Mouse (Mus musculus): ENCODE measurements around the gene Dao. TPM values are rescaled to one million over a fixed set of nuclear protein-coding genes. Genes with fewer than 3 reads are reported as not detected.

Gene Dao
- polyA plus RNA-seq, 1 experiment from 2014 or later: 3.1 TPM

GRCm38 (mm10) chr5:114028111-114028510 lies 24.6 kb downstream of the Dao start:
- WGBS: 85% methylated on average over 12 of the region's 12 CpGs
- Histone ChIP-seq H3K27ac (ENCODE audit: low read length) (no peak overlapping the region), H3K36me3 (ENCODE audit: control insufficient read depth, insufficient read depth, low read length) (no peaks in the 10 kb centered on the region), H3K4me2 (ENCODE audit: low read depth, low read length) (no peak overlapping the region), H3K4me1 (ENCODE audit: control insufficient read depth, insufficient read depth, low read length) (no peaks in the 10 kb centered on the region), H3K9me3 (replicated peaks; ENCODE audit: control insufficient read depth, low read length) (no peaks in the 10 kb centered on the region; the same call in 1 of the 2 replicates), H3K4me3 (replicated peaks; ENCODE audit: low read length) (no peak overlapping the region), H3K9ac (ENCODE audit: low read length) (no peak overlapping the region), H3K27me3 (ENCODE audit: control insufficient read depth, insufficient read depth, low read length) (no peaks in the 10 kb centered on the region)
- ATAC-seq (ENCODE audit: insufficient read depth, low FRiP score): no peak

DNA sequence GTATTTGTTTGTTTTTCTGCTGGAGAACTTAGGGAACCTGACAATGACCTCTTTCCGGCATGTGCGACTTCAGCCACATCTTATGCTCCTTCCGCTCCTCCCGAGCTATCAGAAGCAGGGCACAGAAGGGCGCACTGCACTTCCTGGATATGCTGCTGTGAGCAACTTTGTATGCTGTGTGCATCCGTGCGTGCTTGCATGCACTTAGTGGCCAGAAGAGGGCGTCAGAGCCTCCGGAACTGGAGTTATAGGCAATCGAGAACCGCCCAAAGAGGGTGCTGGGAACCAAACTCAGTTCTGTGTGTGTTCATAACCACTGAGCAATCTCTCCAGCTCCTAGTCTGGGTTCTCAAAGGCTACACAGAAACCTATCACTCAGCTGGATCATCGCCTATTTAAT lies 27.1 kb downstream of the Dao start:
- ATAC-seq (ENCODE audit: insufficient read depth, low FRiP score): no peak
- H3K27me3 ChIP-seq (ENCODE audit: control insufficient read depth, insufficient read depth, low read length): no peaks in the 10 kb centered on the region
- WGBS: 87% methylated on average over 12 of the region's 12 CpGs

GRCm38 (mm10) chr5:114032161-114032763 lies 28.8 kb downstream of the Dao start:
- Histone ChIP-seq H3K9ac (ENCODE audit: low read length) (no peak overlapping the region), H3K9me3 (replicated peaks; ENCODE audit: control insufficient read depth, low read length) (no peaks in the 10 kb centered on the region; the same call in 1 of the 2 replicates), H3K27ac (ENCODE audit: low read length) (no peak overlapping the region), H3K36me3 (ENCODE audit: control insufficient read depth, insufficient read depth, low read length) (no peaks in the 10 kb centered on the region), H3K27me3 (ENCODE audit: control insufficient read depth, insufficient read depth, low read length) (no peaks in the 10 kb centered on the region), H3K4me2 (ENCODE audit: low read depth, low read length) (no peak overlapping the region), H3K4me3 (replicated peaks; ENCODE audit: low read length) (no peak overlapping the region), H3K4me1 (ENCODE audit: control insufficient read depth, insufficient read depth, low read length) (no peaks in the 10 kb centered on the region)
- 79% methylated on average over 3 of the region's 3 CpGs for WGBS
- no peak for ATAC-seq (ENCODE audit: insufficient read depth, low FRiP score)

More for the DNA sequence above, 27.1 kb downstream of the Dao start:
- no peaks in the 10 kb centered on the region for H3K36me3 ChIP-seq (ENCODE audit: control insufficient read depth, insufficient read depth, low read length)
- H3K27ac ChIP-seq (ENCODE audit: low read length): no peak overlapping the region
- no peaks in the 10 kb centered on the region for H3K4me1 ChIP-seq (ENCODE audit: control insufficient read depth, insufficient read depth, low read length)
- H3K9me3 ChIP-seq (replicated peaks; ENCODE audit: control insufficient read depth, low read length): no peaks in the 10 kb centered on the region; the same call in 1 of the 2 replicates
- H3K9ac ChIP-seq (ENCODE audit: low read length): no peak overlapping the region
- H3K4me3 ChIP-seq (replicated peaks; ENCODE audit: low read length): no peak overlapping the region
- H3K4me2 ChIP-seq (ENCODE audit: low read depth, low read length): no peak overlapping the region

GRCm38 (mm10) chr5:114034393-114034792 lies 30.9 kb downstream of the Dao start:
- Histone ChIP-seq H3K36me3 (ENCODE audit: control insufficient read depth, insufficient read depth, low read length) (no peaks in the 10 kb centered on the region), H3K4me3 (replicated peaks; ENCODE audit: low read length) (no peak overlapping the region), H3K4me2 (ENCODE audit: low read depth, low read length) (no peak overlapping the region), H3K4me1 (ENCODE audit: control insufficient read depth, insufficient read depth, low read length) (no peaks in the 10 kb centered on the region), H3K27me3 (ENCODE audit: control insufficient read depth, insufficient read depth, low read length) (no peaks in the 10 kb centered on the region), H3K27ac (ENCODE audit: low read length) (no peak overlapping the region), H3K9me3 (replicated peaks; ENCODE audit: control insufficient read depth, low read length) (no peaks in the 10 kb centered on the region; the same call in 1 of the 2 replicates), H3K9ac (ENCODE audit: low read length) (no peak overlapping the region)
- no peak for ATAC-seq (ENCODE audit: insufficient read depth, low FRiP score)
- WGBS: 70% methylated on average over 7 of the region's 7 CpGs

DNA sequence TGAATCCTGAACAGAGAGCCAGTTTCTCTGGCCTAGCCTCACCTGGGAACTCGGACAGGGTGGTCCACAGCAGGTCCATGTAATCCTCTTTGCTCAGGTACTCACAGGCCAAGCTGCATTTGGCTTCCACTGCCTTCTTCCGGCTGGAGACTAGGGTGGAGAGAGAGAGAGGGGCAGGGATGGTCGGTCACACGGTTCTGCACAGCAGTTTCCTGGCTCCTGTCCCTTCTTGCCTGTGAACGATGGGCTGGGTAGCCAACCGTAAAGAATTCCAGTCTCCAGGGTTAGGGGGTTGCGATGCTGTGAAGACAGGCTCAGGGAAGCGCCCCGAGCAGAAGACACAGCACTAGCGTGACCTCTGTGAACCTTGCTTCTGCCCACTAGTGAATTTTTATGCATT lies 31.6 kb downstream of the Dao start:
- H3K9me3 ChIP-seq (replicated peaks; ENCODE audit: control insufficient read depth, low read length): no peaks in the 10 kb centered on the region; the same call in 1 of the 2 replicates
- H3K4me1 ChIP-seq (ENCODE audit: control insufficient read depth, insufficient read depth, low read length): no peaks in the 10 kb centered on the region
- no peaks in the 10 kb centered on the region for H3K36me3 ChIP-seq (ENCODE audit: control insufficient read depth, insufficient read depth, low read length)
- H3K4me3 ChIP-seq (replicated peaks; ENCODE audit: low read length): no peak overlapping the region
- no peak overlapping the region for H3K27ac ChIP-seq (ENCODE audit: low read length)
- no peaks in the 10 kb centered on the region for H3K27me3 ChIP-seq (ENCODE audit: control insufficient read depth, insufficient read depth, low read length)
- no peak overlapping the region for H3K9ac ChIP-seq (ENCODE audit: low read length)
- no peak overlapping the region for H3K4me2 ChIP-seq (ENCODE audit: low read depth, low read length)
- 70% methylated on average over 10 of the region's 10 CpGs for WGBS
- no peak for ATAC-seq (ENCODE audit: insufficient read depth, low FRiP score)

GRCm38 (mm10) chr5:114040508-114040907 lies 37.0 kb downstream of the Dao start:
- no peak overlapping the region for H3K4me3 ChIP-seq (replicated peaks; ENCODE audit: low read length)
- no peak overlapping the region for H3K27ac ChIP-seq (ENCODE audit: low read length)
- WGBS: 27% methylated on average over 7 of the region's 8 CpGs
- 0 out of 2 replicates have a peak, but pooled peaks have one; percentile 16 for ATAC-seq (ENCODE audit: insufficient read depth, low FRiP score)
- H3K9me3 ChIP-seq (replicated peaks; ENCODE audit: control insufficient read depth, low read length): no peaks in the 10 kb centered on the region
- H3K9ac ChIP-seq (ENCODE audit: low read length): no peak overlapping the region
- H3K4me1 ChIP-seq (ENCODE audit: control insufficient read depth, insufficient read depth, low read length): peaks cover 4% of the 10 kb centered on the region; the same call in 1 of the 2 replicates
- no peaks in the 10 kb centered on the region for H3K36me3 ChIP-seq (ENCODE audit: control insufficient read depth, insufficient read depth, low read length)
- no peak overlapping the region for H3K4me2 ChIP-seq (ENCODE audit: low read depth, low read length)
- H3K27me3 ChIP-seq (ENCODE audit: control insufficient read depth, insufficient read depth, low read length): no peaks in the 10 kb centered on the region

- Histone ChIP-seq H3K27ac (ENCODE audit: low read length) (peak overlapping the region; percentile 66), H3K9ac (ENCODE audit: low read length) (no peak overlapping the region), H3K4me1 (ENCODE audit: control insufficient read depth, insufficient read depth, low read length) (peaks cover 4% of the 10 kb centered on the region; the same call in 1 of the 2 replicates), H3K4me2 (ENCODE audit: low read depth, low read length) (peak overlapping the region; percentile 35; the same call in 1 of the 2 replicates), H3K36me3 (ENCODE audit: control insufficient read depth, insufficient read depth, low read length) (no peaks in the 10 kb centered on the region), H3K9me3 (replicated peaks; ENCODE audit: control insufficient read depth, low read length) (no peaks in the 10 kb centered on the region), H3K27me3 (ENCODE audit: control insufficient read depth, insufficient read depth, low read length) (no peaks in the 10 kb centered on the region), H3K4me3 (replicated peaks; ENCODE audit: low read length) (no peak overlapping the region)
- ATAC-seq (ENCODE audit: insufficient read depth, low FRiP score): 0 out of 2 replicates have a peak, but pooled peaks have one; percentile 9
- 46% methylated on average over 1 of the region's 1 CpGs for WGBS
Measured at GRCm38 (mm10) chr5:114040911-114041310, 37.4 kb downstream of the Dao start.

- H3K27ac ChIP-seq (ENCODE audit: low read length): peak overlapping the region; percentile 66
- peak; percentile 92 for ATAC-seq (ENCODE audit: insufficient read depth, low FRiP score)
Measured at GRCm38 (mm10) chr5:114041327-114041930, 37.9 kb downstream of the Dao start.

GRCm38 (mm10) chr5:114043800-114044199 lies 40.3 kb downstream of the Dao start:
- H3K27me3 ChIP-seq (ENCODE audit: control insufficient read depth, insufficient read depth, low read length): no peaks in the 10 kb centered on the region
- H3K4me3 ChIP-seq (replicated peaks; ENCODE audit: low read length): no peak overlapping the region
- no peak overlapping the region for H3K9ac ChIP-seq (ENCODE audit: low read length)
- H3K4me1 ChIP-seq (ENCODE audit: control insufficient read depth, insufficient read depth, low read length): peaks cover 4% of the 10 kb centered on the region; the same call in 1 of the 2 replicates
- no peak overlapping the region for H3K27ac ChIP-seq (ENCODE audit: low read length)
- no peak overlapping the region for H3K4me2 ChIP-seq (ENCODE audit: low read depth, low read length)
- 69% methylated on average over 4 of the region's 4 CpGs for WGBS
- no peak for ATAC-seq (ENCODE audit: insufficient read depth, low FRiP score)
- H3K9me3 ChIP-seq (replicated peaks; ENCODE audit: control insufficient read depth, low read length): no peaks in the 10 kb centered on the region
- H3K36me3 ChIP-seq (ENCODE audit: control insufficient read depth, insufficient read depth, low read length): no peaks in the 10 kb centered on the region

More at GRCm38 (mm10) chr5:114041327-114041930, 37.9 kb downstream of the Dao start:
- H3K4me3 ChIP-seq (replicated peaks; ENCODE audit: low read length): 0 out of 2 replicates have a peak overlapping the region, but pooled peaks have one; percentile 5
- H3K36me3 ChIP-seq (ENCODE audit: control insufficient read depth, insufficient read depth, low read length): no peaks in the 10 kb centered on the region
- no peak overlapping the region for H3K9ac ChIP-seq (ENCODE audit: low read length)
- 9% methylated on average over 15 of the region's 15 CpGs for WGBS
- peak overlapping the region; percentile 35; the same call in 1 of the 2 replicates for H3K4me2 ChIP-seq (ENCODE audit: low read depth, low read length)
- H3K27me3 ChIP-seq (ENCODE audit: control insufficient read depth, insufficient read depth, low read length): no peaks in the 10 kb centered on the region
- peaks cover 4% of the 10 kb centered on the region; the same call in 1 of the 2 replicates for H3K4me1 ChIP-seq (ENCODE audit: control insufficient read depth, insufficient read depth, low read length)
- no peaks in the 10 kb centered on the region for H3K9me3 ChIP-seq (replicated peaks; ENCODE audit: control insufficient read depth, low read length)

Measured in stomach, embryonic 16.5 days (tissue).